Mouse (Mus musculus) c-Kit-positive CD71-positive TER-119-positive erythroid progenitor cells, embryonic 14.5 days (primary cell): Measurements from ENCODE around the gene Vmn1r53.
"Not testable (repeated sequence)": the region's sequence is repeated elsewhere in the genome, so short reads cannot be mapped to it uniquely, and the experiment has no call there.

Experiments used
- DNase-seq: peaks from one replicate; pipeline ENCODE4 v3.0.0-alpha.2; 2013; ENCODE audit warnings: low spot score

Vmn1r53 gene

GRCm38 (mm10) chr6:90224338-90224737 is at the start of gene Vmn1r53:
TSS of gene Vmn1r53 (minus strand) at chr6:90224438.
- DNase-seq = no peak

- no peak for DNase-seq
Observed at GRCm38 (mm10) chr6:90246000-90246399, 21.8 kb upstream of the Vmn1r53 start, which contains the start of gene Vmn1r54. TSS of gene Vmn1r54 (plus strand) at chr6:90246300.

- no peak for DNase-seq
Observed at GRCm38 (mm10) chr6:90244019-90244418, 19.8 kb upstream of the Vmn1r53 start.

- no peak for DNase-seq
Observed at GRCm38 (mm10) chr6:90232681-90233080, 8.4 kb upstream of the Vmn1r53 start.

- DNase-seq = not testable (repeated sequence)
Observed at GRCm38 (mm10) chr6:90232114-90232513, 7.9 kb upstream of the Vmn1r53 start.

- not testable (repeated sequence) for DNase-seq
Observed at GRCm38 (mm10) chr6:90202493-90202892, 21.7 kb downstream of the Vmn1r53 start, which contains the start of gene V1ra8. TSS of gene V1ra8 (plus strand) at chr6:90202793.

GRCm38 (mm10) chr6:90174508-90174907 is 49.7 kb downstream of the Vmn1r53 start, which contains the start of gene Vmn1r52:
TSS of gene Vmn1r52 (plus strand) at chr6:90174808.
- no peak for DNase-seq
